Comparison of ENCODE assay signal across 26 mouse cellular contexts in genomic region chr17:63043046-63043675, GRCm38 (mm10).
DNase-seq lines count a peak whose midpoint lies in the region; ATAC-seq and TF ChIP-seq lines count a peak whose summit lies in the region.
"Had no signal": no experiment of that assay in that cellular context is flagged by ENCODE, and none has a peak within 500 bp of the region (broad histone marks: within the 10 kb centered on the region; RNA-seq: fewer than 3 reads in every experiment).

No protein-coding gene starts in this region.

- peaks cover 16% of the 10 kb centered on the region for H3K9me3 ChIP-seq in CH12.LX (replicated peaks; ENCODE audit: low read length)
- H3K9me3 ChIP-seq: liver, embryonic 15.5 days had no signal

- ATAC-seq in megakaryocyte, adult 5-6 weeks (ENCODE audit: poor library complexity, severe bottlenecking): peak; percentile 98
- ATAC-seq: activated CD4-positive, CD25-positive, alpha-beta regulatory T cell, adult 4 months; forebrain, embryonic 16.5 days; inflammation-experienced regulatory T-cells, adult 6 months; midbrain, embryonic 15.5 days; Patski had no signal

- no peak overlapping the region for H3K27ac ChIP-seq in CH12.LX (ENCODE audit: insufficient read depth, low read depth)
- H3K27ac ChIP-seq: heart, embryonic 15.5 days; limb, embryonic 13.5 days; liver, embryonic 15.5 days; midbrain, embryonic 15.5 days; stomach, postnatal 0 days had no signal

- H3K4me2 ChIP-seq in CH12.LX (ENCODE audit: insufficient read depth, low read depth, poor library complexity, severe bottlenecking): no peak overlapping the region
- H3K4me2 ChIP-seq: heart, embryonic 15.5 days; limb, embryonic 13.5 days; liver, embryonic 15.5 days; midbrain, embryonic 15.5 days had no signal

- no peaks in the 10 kb centered on the region for H3K36me3 ChIP-seq in CH12.LX (replicated peaks in 1 of 2; ENCODE audit: control insufficient read depth in 1 of 2, insufficient read depth in 1 of 2, low read length in 1 of 2)
- H3K36me3 ChIP-seq: heart, embryonic 15.5 days; limb, embryonic 13.5 days; liver, embryonic 15.5 days; midbrain, embryonic 15.5 days had no signal

- dilution Hi-C loops in CH12.LX (cut with MboI; ENCODE audit: extremely low pct_ligation_motif_present, extremely low pct_unique_long_range_greater_than_20kb, low sequenced_read_pairs): no loop called here

- peak; percentile 74 for DNase-seq in layer of hippocampus, adult 9-11 months
- no peak for DNase-seq in layer of hippocampus, postnatal 36 days
- peak; percentile 16 for DNase-seq in 416B (ENCODE audit: low read depth)
- DNase-seq in CH12.LX (ENCODE audit: extremely low read depth): peak; percentile 14
- no peak for DNase-seq in left cerebral cortex, adult 11 months (ENCODE audit: low spot score)
- no peak for DNase-seq in gastrocnemius, adult 18-20 months (ENCODE audit: low spot score)
- DNase-seq: adrenal gland, postnatal 14 days; cerebellum, adult 11 months; embryo, embryonic 11 days; heart, adult 18-20 months; heart, postnatal 4 days; kidney, adult 9 months; kidney, postnatal 25 days; retina, postnatal 1 day; right cerebral cortex, postnatal 4 days had no signal

- no peak for TF ChIP-seq EP300 in CH12.LX (IDR thresholded peaks at IDR 0.05; ENCODE audit: low read length)

- peaks cover 5 to 9% of the 10 kb centered on the region in 2 experiments for H3K4me1 ChIP-seq in CH12.LX (ENCODE audit: control insufficient read depth in 1 of 2, insufficient read depth in 2 of 2)
- H3K4me1 ChIP-seq: liver, embryonic 15.5 days; megakaryocyte, embryonic 14.5 days had no signal

- H3K9ac ChIP-seq in CH12.LX (ENCODE audit: insufficient read depth, low read depth): no peak overlapping the region
- H3K9ac ChIP-seq: heart, embryonic 15.5 days; limb, embryonic 13.5 days; liver, embryonic 15.5 days; midbrain, embryonic 15.5 days had no signal

- in situ Hi-C loops in CH12.LX (cut with MboI; ENCODE audit: low pct_ligation_motif_present, low pct_unique_long_range_greater_than_20kb, low sequenced_read_pairs): no loop called here

- no peak overlapping the region for H3K4me3 ChIP-seq in CH12.LX (replicated peaks in 1 of 3; ENCODE audit: low read depth in 2 of 3, low read length in 2 of 3, poor library complexity in 1 of 3)
- H3K4me3 ChIP-seq: heart, embryonic 15.5 days; limb, embryonic 13.5 days; liver, embryonic 15.5 days; megakaryocyte, embryonic 14.5 days; midbrain, embryonic 15.5 days had no signal

- no peaks in the 10 kb centered on the region for H3K79me2 ChIP-seq in CH12.LX (replicated peaks; ENCODE audit: control insufficient read depth, extremely low read depth, insufficient read depth, poor library complexity, severe bottlenecking)

- no peak for TF ChIP-seq CTCF in CH12.LX (conservative IDR thresholded peaks at IDR 0.05 in 1 of 2, IDR thresholded peaks at IDR 0.05 in 1 of 2; ENCODE audit: low read depth in 2 of 2, low read length in 2 of 2)

- no peaks in the 10 kb centered on the region for H3K27me3 ChIP-seq in CH12.LX (replicated peaks)
- H3K27me3 ChIP-seq: heart, embryonic 15.5 days; limb, embryonic 13.5 days; liver, embryonic 15.5 days; megakaryocyte, embryonic 14.5 days; midbrain, embryonic 15.5 days; Patski had no signal

- TF ChIP-seq RAD21 in CH12.LX (IDR thresholded peaks at IDR 0.05; ENCODE audit: low read depth, low read length): no peak

- TF ChIP-seq POLR2A in CH12.LX (IDR thresholded peaks at IDR 0.05; ENCODE audit: low read depth, low read length): no peak

TF ChIP-seq in CH12.LX, 34 proteins besides CTCF, POLR2A, EP300 and RAD21:
- no peak for TF ChIP-seq GABPA (IDR thresholded peaks at IDR 0.05; ENCODE audit: insufficient replicate concordance, low read depth, low read length)
- TF ChIP-seq ZC3H11A (IDR thresholded peaks at IDR 0.05; ENCODE audit: low read depth, low read length): no peak
- no peak for TF ChIP-seq SIN3A (IDR thresholded peaks at IDR 0.05; ENCODE audit: low read length)
- no peak for TF ChIP-seq ELF1 (IDR thresholded peaks at IDR 0.05; ENCODE audit: low read depth, low read length)
- TF ChIP-seq ZMIZ1 (IDR thresholded peaks at IDR 0.05; ENCODE audit: low read depth, low read length): no peak
- TF ChIP-seq POLR2AphosphoS2 (IDR thresholded peaks at IDR 0.05; ENCODE audit: low read depth, low read length): no peak
- TF ChIP-seq JUN (IDR thresholded peaks at IDR 0.05; ENCODE audit: insufficient read depth, low read depth, low read length): no peak
- TF ChIP-seq MAZ (IDR thresholded peaks at IDR 0.05; ENCODE audit: low read depth, low read length): no peak
- no peak for TF ChIP-seq NRF1 (IDR thresholded peaks at IDR 0.05; ENCODE audit: low read depth, low read length)
- no peak for TF ChIP-seq ZKSCAN1 (IDR thresholded peaks at IDR 0.05; ENCODE audit: borderline replicate concordance, low read depth, low read length)
- TF ChIP-seq BHLHE40 (IDR thresholded peaks at IDR 0.05; ENCODE audit: low read depth, low read length): peak; percentile 35; the same call in 1 of the 2 replicates
- TF ChIP-seq ETS1 (conservative IDR thresholded peaks at IDR 0.05; ENCODE audit: low read depth, low read length): peak; percentile 57
- TF ChIP-seq UBTF (IDR thresholded peaks at IDR 0.05; ENCODE audit: low read depth, low read length): no peak
- TF ChIP-seq JUND (conservative IDR thresholded peaks at IDR 0.05; ENCODE audit: low read depth, low read length): no peak
- no peak for TF ChIP-seq IRF4 (IDR thresholded peaks at IDR 0.05; ENCODE audit: low read depth, low read length)

Comparison
In these comparisons a context has a peak if more than half of its experiments do, and no peak if none do; other contexts are left out.
1. DNase-seq: peak in layer of hippocampus, adult 9-11 months (single experiment), 416B (single experiment) and CH12.LX (single experiment); none in layer of hippocampus, postnatal 36 days (0 of 2), left cerebral cortex, adult 11 months (single experiment) and gastrocnemius, adult 18-20 months (single experiment).